8 mouse cellular contexts compared by ENCODE assay signal in the genomic region with DNA sequence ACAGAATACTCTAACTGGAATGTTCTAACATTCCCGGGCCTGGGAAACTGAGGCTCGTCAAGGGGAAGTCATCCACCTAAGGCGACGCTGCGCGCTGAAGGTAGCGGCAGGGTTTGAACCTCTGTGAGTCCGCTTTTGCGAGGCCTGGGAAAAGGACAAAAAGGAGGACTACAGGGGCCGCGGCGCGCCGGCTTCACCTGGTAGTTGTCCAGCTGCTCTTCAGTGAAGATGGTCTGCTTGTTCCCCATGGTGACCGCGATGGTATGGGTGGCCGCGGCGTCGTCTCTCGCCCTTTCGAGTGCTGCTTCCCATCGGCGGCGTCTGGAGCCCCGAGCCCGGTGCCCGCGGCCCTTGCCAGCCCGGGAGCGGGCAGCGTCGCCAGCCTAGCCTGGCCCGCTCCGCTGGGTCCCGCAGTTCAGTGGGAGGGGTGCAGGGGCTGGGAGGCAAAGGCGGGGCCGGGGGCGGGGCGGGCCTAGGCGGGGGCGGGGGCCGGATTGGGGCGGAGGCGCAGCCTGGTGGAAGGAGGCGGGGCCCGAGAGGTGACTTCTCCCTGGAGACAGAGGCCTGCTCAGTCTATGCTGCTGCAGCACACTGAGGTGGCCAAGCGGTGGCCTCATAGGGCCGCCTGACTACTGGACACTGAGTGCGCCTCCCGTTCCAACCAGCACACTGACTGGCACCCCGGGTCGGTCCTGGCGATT. TPM values are rescaled to one million over a fixed set of nuclear protein-coding genes. Genes with fewer than 3 reads are reported as not detected.
A peak's percentile ranks its signal among the peaks of the same experiment; 100 is the strongest.
DNase-seq lines count a peak whose midpoint lies in the region; ATAC-seq and TF ChIP-seq lines count a peak whose summit lies in the region.

Gene Cib2 (minus strand): TSS at position 448 of the 701 bp plus-strand sequence.

- TF ChIP-seq CTCF in brain, embryonic 14.5 days (IDR thresholded peaks at IDR 0.05; ENCODE audit: borderline replicate concordance, extremely low read depth, insufficient read depth, insufficient read length): peak; percentile 30; the same call in 1 of the 2 replicates
- peak; percentile 80 for TF ChIP-seq CTCF in liver, adult 2 months (IDR thresholded peaks at IDR 0.05; ENCODE audit: low read depth, low read length)

- peaks cover 3% of the 10 kb centered on the region for H3K27me3 ChIP-seq in heart, embryonic 11.5 days (ENCODE audit: control insufficient read depth, insufficient read depth, low read length)
- no peaks in the 10 kb centered on the region for H3K27me3 ChIP-seq in kidney, embryonic 16.5 days (ENCODE audit: insufficient read depth, low read length)
- no peaks in the 10 kb centered on the region for H3K27me3 ChIP-seq in liver, adult 2 months (ENCODE audit: control insufficient read depth, insufficient read depth, low read length)
- H3K27me3 ChIP-seq in myocyte (ENCODE audit: control insufficient read depth, insufficient read depth, insufficient read length): peaks cover 14% of the 10 kb centered on the region

- peak within 1 kb of the TSS; percentile 70 for H3K9ac ChIP-seq in heart, embryonic 11.5 days (ENCODE audit: low read depth, low read length)
- H3K9ac ChIP-seq in kidney, embryonic 16.5 days (replicated peaks; ENCODE audit: low read length): peak within 1 kb of the TSS; percentile 64
- peak within 1 kb of the TSS; percentile 63 for H3K9ac ChIP-seq in liver, adult 2 months (ENCODE audit: low read depth, low read length)

- H3K4me2 ChIP-seq in heart, embryonic 11.5 days: peak within 1 kb of the TSS; percentile 94
- peak within 1 kb of the TSS; percentile 85 for H3K4me2 ChIP-seq in kidney, embryonic 16.5 days (replicated peaks; ENCODE audit: low read depth, low read length)
- peak within 1 kb of the TSS; percentile 63 for H3K4me2 ChIP-seq in myocyte (ENCODE audit: low read depth)

- no peak within 1 kb of the TSS for H3K27ac ChIP-seq in heart, embryonic 11.5 days (ENCODE audit: low read depth, low read length)
- no peak within 1 kb of the TSS for H3K27ac ChIP-seq in kidney, embryonic 16.5 days (ENCODE audit: low read length)
- no peak within 1 kb of the TSS for H3K27ac ChIP-seq in liver, adult 2 months (replicated peaks; ENCODE audit: insufficient read depth, low read depth, low read length)

- H3K79me2 ChIP-seq in liver, adult 2 months (ENCODE audit: control insufficient read depth, insufficient read depth, low read length): no peaks in the 10 kb centered on the region
- H3K79me2 ChIP-seq in myocyte (ENCODE audit: control insufficient read depth, insufficient read depth): no peaks in the 10 kb centered on the region

- no peaks in the 10 kb centered on the region for H3K36me3 ChIP-seq in heart, embryonic 11.5 days (ENCODE audit: control insufficient read depth, insufficient read depth, low read length)
- no peaks in the 10 kb centered on the region for H3K36me3 ChIP-seq in kidney, embryonic 16.5 days (ENCODE audit: insufficient read depth, low read length)
- no peaks in the 10 kb centered on the region for H3K36me3 ChIP-seq in liver, adult 2 months (ENCODE audit: control insufficient read depth, insufficient read depth, low read length)
- no peaks in the 10 kb centered on the region for H3K36me3 ChIP-seq in myocyte (ENCODE audit: control insufficient read depth, insufficient read depth)

- peaks cover 3% of the 10 kb centered on the region; the same call in 1 of the 2 replicates for H3K4me1 ChIP-seq in heart, embryonic 11.5 days (ENCODE audit: control insufficient read depth, insufficient read depth, low read length)
- H3K4me1 ChIP-seq in kidney, embryonic 16.5 days (ENCODE audit: insufficient read depth, low read length): peaks cover 8% of the 10 kb centered on the region; the same call in 1 of the 2 replicates
- peaks cover 2% of the 10 kb centered on the region; the same call in 1 of the 2 replicates for H3K4me1 ChIP-seq in liver, adult 2 months (ENCODE audit: control insufficient read depth, insufficient read depth, low read length)

- 3% methylated on average over 49 of the region's 54 CpGs for WGBS in heart, embryonic 11.5 days (ENCODE audit: insufficient replicate concordance)
- WGBS in kidney, embryonic 16.5 days: under 1% methylated on average over 51 of the region's 54 CpGs
- 4% methylated on average over 52 of the region's 54 CpGs for WGBS in liver, adult 2 months

- H3ac ChIP-seq in myocyte (ENCODE audit: control insufficient read depth, insufficient read length): no peak within 1 kb of the TSS

- peak; percentile 39; the same call in 1 of the 2 replicates for TF ChIP-seq POLR2A in brain, embryonic 14.5 days (IDR thresholded peaks at IDR 0.05; ENCODE audit: borderline replicate concordance, extremely low read depth, insufficient read depth, insufficient read length, poor library complexity, severe bottlenecking)
- 0 out of 2 replicates have a peak, but pooled peaks have one; percentile 39 for TF ChIP-seq POLR2A in liver, adult 2 months (IDR thresholded peaks at IDR 0.05; ENCODE audit: extremely low read depth, insufficient read depth, low read length)
- peak; percentile 27 for TF ChIP-seq POLR2A in myocyte (IDR thresholded peaks at IDR 0.05; ENCODE audit: insufficient read length, low read depth)

- H3K9me3 ChIP-seq in heart, embryonic 11.5 days (replicated peaks; ENCODE audit: control insufficient read depth, low read length): no peaks in the 10 kb centered on the region
- no peaks in the 10 kb centered on the region for H3K9me3 ChIP-seq in kidney, embryonic 16.5 days (ENCODE audit: low read length)

- peak within 1 kb of the TSS; percentile 57 for H3K4me3 ChIP-seq in heart, embryonic 11.5 days (ENCODE audit: low read depth, low read length)
- peak within 1 kb of the TSS; percentile 63 for H3K4me3 ChIP-seq in kidney, embryonic 16.5 days (ENCODE audit: low read length)
- peak within 1 kb of the TSS; percentile 59 for H3K4me3 ChIP-seq in liver, adult 2 months (ENCODE audit: insufficient read depth, low read depth, low read length)
- no peak within 1 kb of the TSS for H3K4me3 ChIP-seq in myocyte

- DNase-seq in B cell, adult 2 months: peak; percentile 72 to 74
- peak; percentile 89 for DNase-seq in brain, embryonic 14.5 days (ENCODE audit: low read depth)
- DNase-seq in liver, adult 2 months (ENCODE audit: extremely low read depth, low read depth, low spot score): peak; percentile 80
- DNase-seq in spleen, postnatal 4 days (ENCODE audit: low spot score in 2 of 2): peak; percentile 75 to 87

- peak; percentile 90 for ATAC-seq in erythroblast, adult 5-6 weeks (replicated peaks; ENCODE audit: low FRiP score, poor library complexity, severe bottlenecking)
- ATAC-seq in heart, embryonic 11.5 days (replicated peaks; ENCODE audit: insufficient number of reproducible peaks, low FRiP score, low TSS enrichment): peak; percentile 93
- ATAC-seq in kidney, embryonic 16.5 days (ENCODE audit: low FRiP score, low TSS enrichment): peak; percentile 99

TF ChIP-seq in myocyte, 11 proteins besides CTCF, POLR2A, EP300 and RAD21:
- TF ChIP-seq POLR2AphosphoS2 (IDR thresholded peaks at IDR 0.05; ENCODE audit: insufficient read length, low read depth): no peak
- no peak for TF ChIP-seq CEBPB (IDR thresholded peaks at IDR 0.05; ENCODE audit: insufficient read depth, poor library complexity, severe bottlenecking)
- TF ChIP-seq USF1 (IDR thresholded peaks at IDR 0.05; ENCODE audit: low read depth): no peak
- TF ChIP-seq E2F4 (IDR thresholded peaks at IDR 0.05; ENCODE audit: insufficient read depth): no peak
- TF ChIP-seq REST (IDR thresholded peaks at IDR 0.05; ENCODE audit: insufficient read depth, insufficient read length): no peak
- no peak for TF ChIP-seq MYOD1 (IDR thresholded peaks at IDR 0.05; ENCODE audit: control insufficient read depth in 1 of 3, insufficient read length in 2 of 3, low read depth in 2 of 3)
- no peak for TF ChIP-seq TCF3 (IDR thresholded peaks at IDR 0.05; ENCODE audit: insufficient read length, low read depth)
- TF ChIP-seq SRF (IDR thresholded peaks at IDR 0.05; ENCODE audit: control insufficient read depth, insufficient read length, low read depth): no peak
- no peak for TF ChIP-seq TCF12 (IDR thresholded peaks at IDR 0.05; ENCODE audit: insufficient read depth, poor library complexity, severe bottlenecking)
- no peak for TF ChIP-seq MAX (IDR thresholded peaks at IDR 0.05; ENCODE audit: low read depth)
- TF ChIP-seq MYOG (IDR thresholded peaks at IDR 0.05; ENCODE audit: control insufficient read depth in 1 of 3, insufficient read depth in 1 of 3, insufficient read length in 2 of 3, low read depth in 2 of 3): no peak

RNA-seq across cellular contexts. Expression of gene Cib2, which starts in this region (rescaled TPM):
- polyA plus RNA-seq in brain, embryonic 14.5 days (2012; rRNA removed): 24.7 and 28.2 TPM in 2 replicates
- total RNA-seq in erythroblast, adult 5-6 weeks (2015; ENCODE audit: low replicate concordance): 2.5 and 4.6 TPM in 2 replicates
- total RNA-seq in erythroblast, adult 5-6 weeks (2017; ENCODE audit: low replicate concordance): 1.2 and 2.1 TPM in 2 replicates
- polyA plus RNA-seq in heart, embryonic 11.5 days (2014; fragmentation: Nextera tagmentation; extraction: Ambion mirVana): 6.1 TPM in 2 replicates
- 15.8 and 15.9 TPM in 2 replicates for polyA plus RNA-seq in kidney, embryonic 16.5 days (2015; fragmentation: Nextera tagmentation; extraction: Ambion mirVana)
- 3.7 and 4.7 TPM in 2 replicates for total RNA-seq in liver, adult 2 months (2014; rRNA removed)
- 4.1 and 5.8 TPM in 2 replicates for polyA plus RNA-seq in liver, adult 2 months (2012; rRNA removed)
- 1.3 TPM for polyA plus RNA-seq in myocyte (2012; fragmentation: generic; extraction: Trizol)
